Mouse (Mus musculus) neural tube, embryonic 14.5 days (tissue): ENCODE data around the gene Zfp821. TPM values are rescaled to one million over a fixed set of nuclear protein-coding genes. Genes with fewer than 3 reads are reported as not detected.
"Not testable (repeated sequence)": the region's sequence is repeated elsewhere in the genome, so short reads cannot be mapped to it uniquely, and the experiment has no call there.

Experiments used
- ATAC-seq: fragments of 200-750 bp; cut with Nextera tagmentation; 2 replicates; pipeline ENCODE4 v1.8.0; 2017; ENCODE audit warnings: low read depth, mild to moderate bottlenecking, moderate TSS enrichment, moderate library complexity
- H3K27ac ChIP-seq: fragments of 300-500 bp; sonication (generic); 2 replicates; pipeline ENCODE4 v1.5.1; 2014; ENCODE audit warnings: low read depth, mild to moderate bottlenecking, control low read depth, low read length, moderate library complexity, mixed read lengths
- H3K27me3 ChIP-seq: fragments of 300-500 bp; sonication (generic); 2 replicates; pipeline ENCODE4 v1.6.1; 2014; ENCODE audit warnings: low read length; ENCODE audit not compliant: control insufficient read depth, insufficient read depth
- H3K36me3 ChIP-seq: fragments of 300-500 bp; sonication (generic); 2 replicates; pipeline ENCODE4 v1.6.1; 2014; ENCODE audit warnings: low read length, mixed read lengths; ENCODE audit not compliant: control insufficient read depth, insufficient read depth
- H3K4me1 ChIP-seq: fragments of 300-500 bp; sonication (generic); 2 replicates; pipeline ENCODE4 v1.6.1; 2014; ENCODE audit warnings: low read length; ENCODE audit not compliant: control insufficient read depth, insufficient read depth
- H3K4me2 ChIP-seq: fragments of 300-500 bp; sonication (generic); 2 replicates; pipeline ENCODE4 v1.6.1; 2014; ENCODE audit warnings: mild to moderate bottlenecking, low read depth, low read length, control low read depth
- H3K4me3 ChIP-seq: fragments of 300-500 bp; sonication (generic); 2 replicates; pipeline ENCODE4 v1.5.1; 2014; ENCODE audit warnings: low read depth, low read length, control low read depth, mixed read lengths
- H3K9ac ChIP-seq: fragments of 300-500 bp; sonication (generic); replicated peaks from 2 replicates; pipeline ENCODE4 v1.6.1; 2014; ENCODE audit warnings: low read depth, mild to moderate bottlenecking, control low read depth, low read length, mixed read lengths
- H3K9me3 ChIP-seq: fragments of 300-500 bp; sonication (generic); 2 replicates; pipeline ENCODE4 v1.6.1; 2016; ENCODE audit warnings: low read length; ENCODE audit not compliant: control insufficient read depth
- WGBS: fragments of 180-500 bp; shearing (Covaris S2); extraction: QIAGEN DNeasy Blood & Tissue Kit; methylation state at CpG from one replicate; pipeline ENCODE4 v1.1.7; 2014; 5-methylcytosine and 5-hydroxymethylcytosine counted together
- polyA plus RNA-seq: library from polyadenylated mRNA; unstranded; fragments of >200 nt; fragmentation: Nextera tagmentation; extraction: Ambion mirVana; gene quantifications from 2 replicates; pipeline ENCODE4 v1.2.1, GENCODE M21; 2014

Zfp821 gene
- polyA plus RNA-seq, 1 experiment from 2014 or later, result 73.9 TPM

GRCm38 (mm10) chr8:109737237-109738048, 32.1 kb downstream of the Zfp821 start, which contains the start of gene Atxn1l:
Atxn1l (minus strand) TSS chr8:109737739.
- peak within 1 kb of the TSS; percentile 76 for H3K4me2 ChIP-seq
- no peaks in the 10 kb centered on the region for H3K9me3 ChIP-seq
- H3K27me3 ChIP-seq, result no peaks in the 10 kb centered on the region
- H3K36me3 ChIP-seq, result peaks cover 9% of the 10 kb centered on the region
- H3K4me1 ChIP-seq, result peaks cover 9% of the 10 kb centered on the region; the same call in 1 of the 2 replicates
- H3K27ac ChIP-seq, result peak within 1 kb of the TSS; percentile 64
- ATAC-seq, result peak; percentile 86
- peak within 1 kb of the TSS; percentile 99 for H3K4me3 ChIP-seq
- peak within 1 kb of the TSS; percentile 94 for H3K9ac ChIP-seq
- under 1% methylated on average over 51 of the region's 59 CpGs for WGBS

DNA sequence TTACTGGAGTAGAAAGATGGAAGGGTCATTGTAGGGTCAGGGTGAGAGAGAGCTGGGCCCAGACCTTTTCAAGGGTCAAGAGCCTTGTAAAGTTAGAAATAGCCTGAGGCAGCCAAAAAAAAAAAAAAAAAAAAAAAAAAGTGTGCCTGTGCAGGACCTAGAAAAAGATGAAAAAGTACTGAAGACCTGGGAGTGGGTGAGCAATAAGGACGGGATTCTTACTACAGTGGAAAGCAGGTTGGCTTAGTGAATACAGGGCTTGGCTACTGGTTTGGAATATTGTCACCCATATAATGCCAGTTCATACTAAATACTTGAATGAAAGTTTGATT, 32.7 kb downstream of the Zfp821 start:
- H3K4me1 ChIP-seq, result peaks cover 9% of the 10 kb centered on the region; the same call in 1 of the 2 replicates
- H3K27ac ChIP-seq, result no peak overlapping the region; the same call in 1 of the 2 replicates
- 94% methylated on average over 1 of the region's 1 CpGs for WGBS
- H3K9me3 ChIP-seq, result no peaks in the 10 kb centered on the region
- peaks cover 4% of the 10 kb centered on the region for H3K36me3 ChIP-seq
- H3K27me3 ChIP-seq, result no peaks in the 10 kb centered on the region
- no peak; the same call in 1 of the 2 replicates for ATAC-seq
- peak overlapping the region; percentile 76 for H3K4me2 ChIP-seq
- no peak overlapping the region for H3K9ac ChIP-seq
- peak overlapping the region; percentile 99 for H3K4me3 ChIP-seq

- no peak overlapping the region for H3K4me2 ChIP-seq
- H3K4me3 ChIP-seq, result no peak overlapping the region
- no peaks in the 10 kb centered on the region for H3K9me3 ChIP-seq
- no peaks in the 10 kb centered on the region for H3K36me3 ChIP-seq
- 88% methylated on average over 12 of the region's 12 CpGs for WGBS
- no peaks in the 10 kb centered on the region for H3K4me1 ChIP-seq
- ATAC-seq, result no peak
- no peaks in the 10 kb centered on the region for H3K27me3 ChIP-seq
- H3K27ac ChIP-seq, result no peak overlapping the region
- H3K9ac ChIP-seq, result no peak overlapping the region
Observed at GRCm38 (mm10) chr8:109747468-109748199, 42.3 kb downstream of the Zfp821 start.

DNA sequence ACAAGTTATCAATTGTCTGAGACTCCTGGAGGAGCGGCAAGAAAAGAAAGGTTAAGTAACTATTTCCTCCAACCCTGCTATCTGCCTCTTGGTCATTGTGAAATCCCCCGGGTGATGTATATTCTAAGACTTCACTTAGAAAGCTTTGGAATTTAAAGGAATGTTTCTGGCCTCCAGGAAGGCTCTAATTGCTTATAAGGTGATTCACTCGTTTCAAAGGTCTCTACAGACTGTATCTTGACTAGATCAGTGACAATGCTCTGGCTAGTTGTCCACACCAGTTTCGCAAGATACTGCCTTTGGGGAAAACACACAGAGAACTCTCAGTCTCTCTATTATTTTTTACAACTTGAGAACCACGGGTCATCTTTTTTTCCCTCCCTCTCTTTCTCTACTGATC, 44.9 kb downstream of the Zfp821 start:
- no peaks in the 10 kb centered on the region for H3K27me3 ChIP-seq
- H3K27ac ChIP-seq, result no peak overlapping the region
- H3K36me3 ChIP-seq, result no peaks in the 10 kb centered on the region
- no peaks in the 10 kb centered on the region for H3K9me3 ChIP-seq
- H3K4me2 ChIP-seq, result no peak overlapping the region
- H3K4me1 ChIP-seq, result no peaks in the 10 kb centered on the region
- H3K4me3 ChIP-seq, result no peak overlapping the region
- 67% methylated on average over 5 of the region's 5 CpGs for WGBS
- ATAC-seq, result no peak
- no peak overlapping the region for H3K9ac ChIP-seq

DNA sequence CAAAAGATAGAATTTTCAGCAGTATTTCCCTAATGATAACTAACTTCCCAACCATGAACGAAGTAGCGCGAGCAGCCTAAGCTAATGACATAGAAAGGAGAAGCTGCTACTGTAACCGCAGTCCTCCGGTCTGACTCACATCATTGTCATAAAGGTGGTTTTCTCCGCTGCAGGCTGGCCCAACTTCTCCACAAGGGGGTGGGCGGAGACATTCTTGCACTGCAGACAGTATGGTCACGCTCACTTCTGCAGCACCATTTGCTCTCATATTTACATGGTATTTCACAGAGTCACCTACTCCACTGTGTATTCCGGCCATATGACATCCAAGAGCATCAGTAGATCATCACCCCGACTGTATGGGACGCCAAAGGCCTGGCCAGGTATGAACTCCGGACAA, 45.4 kb downstream of the Zfp821 start:
- Histone ChIP-seq H3K27ac (no peak overlapping the region), H3K9ac (no peak overlapping the region), H3K4me1 (no peaks in the 10 kb centered on the region), H3K36me3 (no peaks in the 10 kb centered on the region), H3K4me3 (no peak overlapping the region), H3K27me3 (no peaks in the 10 kb centered on the region), H3K4me2 (no peak overlapping the region), H3K9me3 (no peaks in the 10 kb centered on the region)
- WGBS, result 79% methylated on average over 12 of the region's 12 CpGs
- ATAC-seq, result no peak

DNA sequence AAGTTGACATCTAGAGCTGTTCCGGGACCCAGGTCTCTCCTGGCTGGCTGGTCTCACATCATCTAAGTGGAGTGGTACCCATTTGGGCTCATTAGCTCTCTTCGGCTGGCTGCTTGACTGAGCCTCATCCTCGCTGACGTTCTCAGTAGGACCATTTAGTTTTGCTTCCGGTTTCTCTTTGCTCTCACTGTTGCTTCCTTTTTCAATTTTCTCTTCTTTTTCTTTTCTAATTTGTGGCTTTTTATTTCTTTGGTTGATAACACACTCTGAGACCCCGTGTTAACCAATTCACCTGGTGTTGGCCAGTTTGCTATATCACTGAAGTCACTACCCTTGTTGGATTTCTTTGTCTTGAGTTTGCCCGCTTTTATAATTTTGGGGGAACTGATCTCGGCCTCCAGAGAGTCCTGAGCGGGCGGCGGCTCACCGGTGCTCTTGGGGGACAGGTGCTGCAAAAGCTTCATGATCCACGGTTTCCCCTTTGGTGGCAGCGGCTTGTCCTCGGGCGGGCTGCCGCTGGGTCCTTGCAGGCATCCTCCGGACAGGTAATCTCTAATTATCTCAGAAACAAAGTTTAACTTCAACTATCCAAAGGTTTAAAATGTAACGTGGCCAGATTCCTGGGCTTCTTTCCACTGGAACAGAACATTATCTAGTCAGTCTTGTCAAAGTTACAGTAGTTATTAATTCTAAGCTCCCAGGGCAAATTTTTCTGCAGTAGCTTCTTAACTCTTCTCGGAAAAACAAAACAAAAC, 46.6 kb downstream of the Zfp821 start:
- Histone ChIP-seq H3K27ac (no peak overlapping the region), H3K36me3 (no peaks in the 10 kb centered on the region), H3K4me1 (no peaks in the 10 kb centered on the region), H3K9ac (no peak overlapping the region), H3K4me2 (no peak overlapping the region), H3K4me3 (no peak overlapping the region), H3K27me3 (no peaks in the 10 kb centered on the region), H3K9me3 (no peaks in the 10 kb centered on the region)
- WGBS, result 89% methylated on average over 20 of the region's 20 CpGs
- no peak for ATAC-seq

GRCm38 (mm10) chr8:109754696-109755095, 49.4 kb downstream of the Zfp821 start:
- no peak for ATAC-seq
- WGBS, result 89% methylated on average over 8 of the region's 8 CpGs
- no peak overlapping the region for H3K4me3 ChIP-seq

GRCm38 (mm10) chr8:109755554-109755953, 50.2 kb downstream of the Zfp821 start:
- H3K36me3 ChIP-seq, H3K4me1 ChIP-seq, H3K4me2 ChIP-seq, ATAC-seq, H3K27ac ChIP-seq, H3K27me3 ChIP-seq, H3K9ac ChIP-seq, H3K4me3 ChIP-seq, H3K9me3 ChIP-seq: not testable (repeated sequence)
- 85% methylated on average over 4 of the region's 4 CpGs for WGBS

More at GRCm38 (mm10) chr8:109754696-109755095, 49.4 kb downstream of the Zfp821 start:
- Histone ChIP-seq H3K27ac (no peak overlapping the region), H3K9ac (no peak overlapping the region), H3K4me2 (no peak overlapping the region), H3K4me1 (no peaks in the 10 kb centered on the region), H3K36me3 (no peaks in the 10 kb centered on the region), H3K27me3 (no peaks in the 10 kb centered on the region), H3K9me3 (no peaks in the 10 kb centered on the region)
